Mouse (Mus musculus) retina, embryonic 14.5 days (tissue): Measurements from ENCODE around the gene Upk1b.
A peak's percentile ranks its signal among the peaks of the same experiment; 100 is the strongest.
"Not testable (repeated sequence)": the region's sequence is repeated elsewhere in the genome, so short reads cannot be mapped to it uniquely, and the experiment has no call there.

ENCODE experiments used
- DNase-seq: peaks from one replicate; pipeline ENCODE4 v3.0.0-alpha.2; 2015; ENCODE audit warnings: low spot score

Gene Upk1b

GRCm38 (mm10) chr16:38800091-38800490, at the start of gene Upk1b:
TSS of gene Upk1b (minus strand) at chr16:38800328.
- DNase-seq: peak; percentile 34

GRCm38 (mm10) chr16:38828649-38829048, 28.5 kb upstream of the Upk1b start, which contains the start of gene 4930435E12Rik:
TSS of gene 4930435E12Rik (minus strand) at chr16:38828749.
- no peak for DNase-seq

GRCm38 (mm10) chr16:38812521-38812920, 12.4 kb upstream of the Upk1b start:
- DNase-seq: peak; percentile 81

GRCm38 (mm10) chr16:38810196-38810595, 10.1 kb upstream of the Upk1b start:
- DNase-seq: no peak

- not testable (repeated sequence) for DNase-seq
Measured at GRCm38 (mm10) chr16:38807796-38808195, 7.7 kb upstream of the Upk1b start.

GRCm38 (mm10) chr16:38798957-38799450, 1.1 kb downstream of the Upk1b start:
- DNase-seq: no peak

- no peak for DNase-seq
Measured at GRCm38 (mm10) chr16:38793120-38793519, 7.0 kb downstream of the Upk1b start.

- DNase-seq: no peak
Measured at GRCm38 (mm10) chr16:38789966-38790365, 10.2 kb downstream of the Upk1b start.

GRCm38 (mm10) chr16:38789016-38789415, 11.1 kb downstream of the Upk1b start:
- no peak for DNase-seq

- no peak for DNase-seq
Measured at GRCm38 (mm10) chr16:38785301-38785700, 14.8 kb downstream of the Upk1b start.

- DNase-seq: no peak
Measured at GRCm38 (mm10) chr16:38782524-38783067, 17.5 kb downstream of the Upk1b start.

- no peak for DNase-seq
Measured at GRCm38 (mm10) chr16:38781946-38782345, 18.2 kb downstream of the Upk1b start.

- no peak for DNase-seq
Measured at GRCm38 (mm10) chr16:38780960-38781572, 19.1 kb downstream of the Upk1b start.

- DNase-seq: no peak
Measured at GRCm38 (mm10) chr16:38776342-38776741, 23.8 kb downstream of the Upk1b start.

- DNase-seq: no peak
Measured at GRCm38 (mm10) chr16:38774964-38775746, 25.0 kb downstream of the Upk1b start.

- DNase-seq: no peak
Measured at GRCm38 (mm10) chr16:38772906-38773496, 27.1 kb downstream of the Upk1b start.

- no peak for DNase-seq
Measured at GRCm38 (mm10) chr16:38771145-38771544, 29.0 kb downstream of the Upk1b start.

- DNase-seq: no peak
Measured at GRCm38 (mm10) chr16:38769529-38769928, 30.6 kb downstream of the Upk1b start.

GRCm38 (mm10) chr16:38768386-38768785, 31.7 kb downstream of the Upk1b start:
- DNase-seq: no peak

- no peak for DNase-seq
Measured at GRCm38 (mm10) chr16:38767761-38768160, 32.4 kb downstream of the Upk1b start.

GRCm38 (mm10) chr16:38766671-38767070, 33.5 kb downstream of the Upk1b start:
- no peak for DNase-seq

GRCm38 (mm10) chr16:38763508-38763907, 36.6 kb downstream of the Upk1b start:
- DNase-seq: no peak

GRCm38 (mm10) chr16:38762401-38762800, 37.7 kb downstream of the Upk1b start:
- no peak for DNase-seq
